Mouse (Mus musculus): Measurements from ENCODE around the gene Socs3.

DNA sequence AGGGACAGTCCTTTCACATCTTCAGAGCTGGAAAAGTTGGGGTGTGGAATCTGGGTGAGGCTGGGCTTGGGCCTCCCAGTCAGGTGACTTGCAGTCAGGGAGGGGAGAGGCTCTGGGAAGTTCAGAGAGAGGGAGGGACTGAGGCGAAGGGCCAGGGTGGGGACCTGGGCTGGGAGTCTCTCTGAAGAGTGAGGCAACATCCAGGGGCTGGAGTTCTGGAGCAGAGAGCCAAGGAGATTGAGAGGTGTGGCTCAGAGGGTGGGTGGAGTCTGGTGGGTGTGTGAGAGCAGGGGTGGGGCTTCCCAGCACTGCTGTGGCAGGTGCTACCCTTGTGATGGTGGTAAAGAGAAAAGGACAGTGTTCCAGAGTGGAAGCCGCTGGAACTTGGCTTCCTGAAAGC is 35.7 kb downstream of the Socs3 start:
- TF ChIP-seq CTCF (IDR thresholded peaks at IDR 0.05; ENCODE audit: control insufficient read depth, insufficient read depth, insufficient replicate concordance, low read depth, low read length) = no peak
- peak; percentile 36; the same call in 1 of the 2 replicates for TF ChIP-seq POLR2A (IDR thresholded peaks at IDR 0.05; ENCODE audit: control insufficient read depth, low read depth, low read length)
